Mouse (Mus musculus): ENCODE measurements at regions not wholly inside any gene's neighbourhood (a gene's known extent, or its start where the extent isn't known, plus 50 kb on each side); places are given as distances from the start of the nearest gene placed in this dataset.

DNA sequence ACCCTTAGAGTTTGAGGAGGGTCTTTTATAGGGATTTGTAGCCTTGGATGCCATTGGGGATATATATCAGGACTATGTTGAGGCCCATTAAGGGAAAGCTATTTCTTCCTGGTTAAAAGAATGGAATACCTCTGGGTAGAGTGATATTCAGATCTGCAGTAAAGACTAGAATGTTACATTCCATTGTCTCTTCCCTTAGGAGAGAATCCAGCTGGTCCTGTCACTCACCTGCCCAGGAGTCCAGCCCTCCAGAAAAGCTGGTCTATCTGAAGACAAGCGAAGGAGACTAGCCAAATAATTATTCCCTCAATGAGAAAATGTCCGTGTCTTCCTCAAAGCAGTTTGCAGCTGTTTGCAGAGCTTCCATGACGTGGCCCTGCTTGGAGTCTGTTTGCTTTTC is 308.3 kb downstream of the Cog6 start:
- no peak for DNase-seq (ENCODE audit: low spot score in 2 of 2)

DNA sequence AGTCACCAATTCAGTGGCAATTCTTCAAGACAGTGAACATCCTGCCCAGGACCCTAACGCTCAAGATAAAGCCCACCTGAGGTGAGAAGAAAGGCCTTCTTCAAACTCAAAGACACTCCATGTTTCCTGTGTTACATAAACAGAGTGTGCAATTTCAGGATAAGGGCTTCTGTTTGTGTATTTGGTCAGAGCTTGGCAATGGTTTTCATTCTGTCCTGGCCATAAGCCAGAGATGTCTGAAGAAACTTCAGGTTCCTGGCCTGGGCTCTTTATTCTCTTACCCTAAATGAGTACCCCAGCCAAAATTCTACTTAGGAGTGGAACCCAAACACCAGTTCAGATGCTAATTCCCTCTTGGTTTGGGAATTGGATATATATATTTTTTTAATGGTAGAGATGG is 308.7 kb downstream of the Cog6 start:
- DNase-seq (ENCODE audit: low spot score in 2 of 2) = no peak

DNA sequence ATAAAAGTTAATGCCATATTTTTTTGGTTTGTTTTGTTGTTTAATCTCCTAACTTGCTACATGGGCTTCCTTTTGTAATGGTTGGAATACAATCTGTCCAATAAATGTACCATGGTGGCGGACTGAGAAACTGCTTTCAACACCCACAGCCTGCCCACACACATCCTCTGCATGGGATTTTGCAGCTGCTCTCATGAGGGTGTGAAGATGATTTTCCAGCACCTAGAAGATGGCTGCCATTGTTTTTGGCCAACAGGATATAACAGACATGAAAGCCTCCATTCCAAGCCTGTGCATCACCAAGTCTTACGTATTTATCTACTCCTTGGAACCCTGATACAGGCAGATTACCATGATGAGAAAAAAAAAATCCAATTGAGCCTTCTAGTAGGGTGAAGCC is 310.4 kb downstream of the Cog6 start:
- DNase-seq (ENCODE audit: low spot score in 2 of 2) = peak in 1 of 2 experiments; percentile 28

DNA sequence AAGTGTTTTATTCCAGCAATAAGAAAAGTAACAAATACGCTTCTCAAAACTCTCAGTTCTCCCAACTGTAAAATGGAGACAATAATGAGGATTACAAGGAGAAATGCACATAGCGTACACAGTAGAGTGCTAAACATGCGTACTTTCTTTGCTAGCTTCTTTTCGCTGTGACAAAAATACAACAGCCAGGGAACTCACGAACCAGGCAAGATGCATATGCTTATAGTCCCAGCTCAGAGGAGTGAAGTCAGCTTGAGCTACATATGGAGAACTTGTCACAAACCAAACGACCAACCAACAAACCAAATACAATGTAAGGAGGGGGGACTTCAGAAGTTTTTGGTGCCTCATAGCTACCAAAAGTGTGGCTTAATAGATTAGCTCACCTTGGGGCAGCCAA is 313.3 kb downstream of the Cog6 start:
- DNase-seq (ENCODE audit: low spot score in 2 of 2) = no peak

DNA sequence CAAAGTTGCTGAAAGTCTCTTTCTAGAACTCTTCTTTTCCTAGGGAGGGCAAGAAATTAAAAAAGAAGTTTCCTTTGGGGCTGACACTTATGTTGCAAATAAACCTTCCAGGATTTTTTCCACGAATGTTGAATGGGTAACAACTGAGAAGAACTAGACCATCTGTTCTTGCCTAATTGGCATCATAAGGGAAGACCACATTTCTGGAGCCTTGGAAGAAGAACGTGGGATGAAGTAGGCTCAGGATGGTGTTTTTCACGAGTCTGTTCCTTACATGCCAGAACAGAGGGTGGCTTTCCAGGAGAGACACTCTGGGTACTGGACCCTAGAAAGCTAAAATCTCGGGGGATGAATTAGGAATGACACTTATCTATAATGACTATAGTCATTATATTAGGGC is 314.1 kb downstream of the Cog6 start:
- DNase-seq (ENCODE audit: low spot score in 2 of 2) = peak in 1 of 2 experiments; percentile 42

DNA sequence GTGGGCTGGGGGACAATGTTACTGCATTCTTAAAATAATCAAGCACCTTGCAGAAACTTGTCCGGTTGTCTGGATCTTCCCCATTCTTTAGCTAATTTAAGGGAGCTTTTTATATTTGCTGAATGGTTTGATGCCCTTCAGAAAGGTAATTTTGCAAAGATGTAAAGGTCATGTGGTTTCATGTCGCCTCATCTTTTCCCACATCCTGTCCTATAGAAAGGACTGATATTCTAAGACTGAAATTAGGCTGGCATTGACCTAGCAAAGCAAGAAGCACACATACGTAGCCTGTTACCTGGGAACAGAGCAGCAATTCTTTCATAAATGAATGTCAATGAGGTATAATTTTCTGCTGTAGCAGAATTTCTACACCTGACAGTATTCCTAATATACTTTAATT is 315.4 kb downstream of the Cog6 start:
- no peak for DNase-seq (ENCODE audit: low spot score in 2 of 2)

DNA sequence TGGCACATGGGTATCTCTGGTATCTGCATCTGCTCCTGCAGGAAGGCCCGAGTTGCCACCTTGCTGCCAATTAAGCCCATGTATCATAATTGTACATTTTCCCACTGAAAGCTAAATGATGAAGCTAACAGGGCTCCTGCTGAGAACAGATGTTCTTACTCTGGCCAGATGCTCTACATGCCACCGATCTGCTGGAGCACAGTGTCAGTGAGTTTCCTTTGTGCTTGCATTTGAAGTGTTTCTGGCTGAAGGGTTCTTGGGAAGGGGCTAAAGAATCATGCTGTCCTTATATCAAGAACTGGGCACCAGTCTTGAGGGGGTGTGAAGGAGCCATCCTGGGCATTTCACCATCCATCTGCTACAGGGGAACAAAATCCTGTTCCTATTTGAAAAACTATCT is 323.2 kb downstream of the Cog6 start:
- no peak for DNase-seq (ENCODE audit: low spot score in 2 of 2)

DNA sequence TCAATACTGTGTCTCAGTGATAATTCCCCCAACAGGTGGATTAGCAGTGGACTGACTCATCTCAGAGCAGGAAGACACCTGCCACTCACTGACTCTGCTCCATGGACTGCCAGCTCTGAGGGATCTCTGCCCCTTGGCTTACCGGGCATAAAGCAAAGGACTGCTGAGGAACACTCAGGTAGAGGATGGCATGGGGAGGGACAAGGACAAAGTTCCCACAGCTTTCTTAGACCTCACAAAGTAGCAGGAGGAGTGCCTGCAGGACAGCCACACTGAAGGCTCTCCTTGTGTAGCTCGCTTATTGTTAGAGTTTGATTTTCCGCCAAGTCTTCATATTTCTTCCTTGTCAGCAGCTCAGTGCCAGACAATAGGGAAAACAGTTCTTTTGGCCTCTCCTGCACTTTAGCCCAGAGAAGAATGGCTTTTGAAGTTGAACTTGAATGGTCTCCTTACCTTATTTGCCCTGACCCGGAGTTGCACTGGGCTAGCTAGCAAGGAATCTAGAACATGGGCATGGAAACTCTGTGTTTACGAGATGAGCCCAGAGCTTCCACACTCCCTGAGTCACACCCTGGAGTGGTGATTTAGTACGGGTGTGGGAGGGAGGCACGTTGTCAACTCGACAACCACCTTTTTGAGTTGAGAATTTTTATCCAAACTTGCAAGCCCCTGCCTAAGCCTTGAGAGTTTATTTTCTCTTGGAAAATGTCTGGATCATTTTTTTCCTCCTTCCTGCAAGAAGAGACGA is 331.4 kb downstream of the Cog6 start:
- DNase-seq (ENCODE audit: low spot score in 2 of 2) = peak in 1 of 2 experiments; percentile 26

DNA sequence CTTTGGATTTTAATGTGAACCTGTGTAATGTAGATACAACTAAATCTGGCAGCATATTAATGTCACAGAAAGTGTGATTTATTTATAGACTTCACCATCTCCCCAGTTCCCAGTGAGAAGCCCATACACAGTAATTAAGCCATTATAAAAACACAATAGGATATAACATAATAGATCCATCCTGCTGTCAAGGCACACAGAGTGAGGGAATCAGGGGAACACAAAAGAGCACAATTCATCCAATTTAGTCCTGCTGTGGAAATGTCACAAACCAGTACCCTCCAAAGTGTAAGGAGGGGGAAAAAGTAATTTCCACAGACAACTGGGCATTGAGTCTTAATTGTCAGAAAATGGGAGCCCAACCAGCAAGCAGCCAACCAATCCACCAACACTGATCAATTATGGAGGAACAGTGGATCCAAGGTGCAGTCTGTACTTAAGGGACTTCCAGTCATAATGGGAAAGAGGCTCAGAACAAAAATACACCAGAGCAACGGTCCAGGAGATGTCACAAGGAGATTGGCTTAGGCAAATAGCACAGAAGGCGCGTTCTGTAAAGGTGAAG is 336.1 kb downstream of the Cog6 start:
- no peak for DNase-seq (ENCODE audit: low spot score in 2 of 2)

DNA sequence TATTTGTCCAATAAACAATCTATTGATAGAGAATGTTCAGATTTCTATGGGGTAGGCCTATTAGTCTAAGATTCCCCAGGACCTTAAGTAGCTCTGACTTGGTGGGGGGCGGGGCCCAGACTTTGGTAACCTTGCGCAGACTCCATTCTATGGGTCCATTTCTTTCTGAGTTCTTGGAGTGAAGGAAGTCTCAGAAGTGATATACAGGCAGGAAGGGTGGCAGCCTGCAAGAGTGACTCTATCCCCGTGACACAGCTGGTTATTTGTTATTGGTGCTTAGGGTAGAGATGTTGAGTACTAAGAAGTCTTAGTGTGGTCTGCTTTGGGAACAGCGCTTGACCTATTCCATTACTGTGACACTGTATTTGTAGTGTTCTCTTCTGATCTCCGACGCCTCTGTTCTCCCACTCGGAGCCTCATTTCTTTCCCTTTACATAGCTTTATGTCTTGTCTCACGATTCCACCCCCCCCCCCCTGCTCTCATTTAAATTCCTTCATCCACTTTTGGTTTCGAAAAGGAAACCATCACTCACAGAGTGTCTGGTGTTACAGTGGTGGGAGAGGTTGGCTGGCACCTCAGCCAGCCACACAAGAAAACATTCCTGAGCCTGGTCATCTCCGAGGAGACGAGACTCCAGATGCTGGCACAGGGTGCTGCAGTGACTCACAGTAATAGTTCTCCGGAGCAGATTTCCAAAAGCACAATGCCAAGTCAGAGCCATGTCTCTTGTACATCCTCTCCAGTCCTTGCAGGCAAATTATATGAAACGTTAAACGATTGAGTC is 340.0 kb downstream of the Cog6 start:
- peak in 1 of 2 experiments; percentile 25 for DNase-seq (ENCODE audit: low spot score in 2 of 2)

DNA sequence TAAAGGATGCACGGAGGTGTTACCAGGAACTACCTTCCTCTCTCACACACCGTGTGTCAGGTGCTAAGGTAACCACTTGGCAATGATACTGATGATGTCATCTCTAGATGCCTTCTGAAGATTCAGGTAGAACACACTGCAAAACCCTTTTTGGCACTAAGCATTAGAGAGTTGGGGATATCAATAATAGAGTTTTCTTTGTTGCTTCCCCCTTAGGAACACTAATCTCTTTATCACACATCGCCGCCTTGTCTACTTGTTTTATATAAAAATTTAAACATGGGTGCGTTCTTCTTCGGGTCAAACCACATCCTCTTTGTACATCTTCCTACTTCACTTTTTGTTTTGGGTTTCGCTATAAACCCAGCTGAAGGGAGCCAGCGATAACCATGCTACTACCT is 346.4 kb downstream of the Cog6 start:
- DNase-seq (ENCODE audit: low spot score in 2 of 2) = no peak

DNA sequence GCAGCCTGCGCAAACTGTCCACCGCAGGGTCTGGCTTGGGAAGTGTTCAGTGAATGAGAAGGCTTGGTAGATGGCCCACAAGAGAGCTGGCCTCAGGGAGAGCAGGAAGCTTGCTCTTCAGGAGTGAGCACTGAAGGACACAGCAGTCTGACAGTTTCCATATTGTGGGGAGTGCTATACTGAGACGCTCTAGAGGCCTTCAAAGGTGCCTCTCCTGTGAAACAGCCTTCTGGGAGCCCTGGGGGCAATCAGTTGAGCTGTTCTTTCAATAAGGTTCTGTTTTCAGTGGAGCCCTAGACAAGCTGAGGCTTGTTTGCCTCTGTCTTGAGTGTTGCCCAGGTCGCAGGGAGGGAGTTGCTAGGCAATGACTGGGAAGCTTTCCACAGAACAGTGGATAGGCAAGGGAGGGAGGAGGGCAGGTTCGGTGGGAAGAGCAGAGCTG is 353.9 kb downstream of the Cog6 start:
- DNase-seq (ENCODE audit: low spot score in 2 of 2) = peak in 1 of 2 experiments; percentile 75

DNA sequence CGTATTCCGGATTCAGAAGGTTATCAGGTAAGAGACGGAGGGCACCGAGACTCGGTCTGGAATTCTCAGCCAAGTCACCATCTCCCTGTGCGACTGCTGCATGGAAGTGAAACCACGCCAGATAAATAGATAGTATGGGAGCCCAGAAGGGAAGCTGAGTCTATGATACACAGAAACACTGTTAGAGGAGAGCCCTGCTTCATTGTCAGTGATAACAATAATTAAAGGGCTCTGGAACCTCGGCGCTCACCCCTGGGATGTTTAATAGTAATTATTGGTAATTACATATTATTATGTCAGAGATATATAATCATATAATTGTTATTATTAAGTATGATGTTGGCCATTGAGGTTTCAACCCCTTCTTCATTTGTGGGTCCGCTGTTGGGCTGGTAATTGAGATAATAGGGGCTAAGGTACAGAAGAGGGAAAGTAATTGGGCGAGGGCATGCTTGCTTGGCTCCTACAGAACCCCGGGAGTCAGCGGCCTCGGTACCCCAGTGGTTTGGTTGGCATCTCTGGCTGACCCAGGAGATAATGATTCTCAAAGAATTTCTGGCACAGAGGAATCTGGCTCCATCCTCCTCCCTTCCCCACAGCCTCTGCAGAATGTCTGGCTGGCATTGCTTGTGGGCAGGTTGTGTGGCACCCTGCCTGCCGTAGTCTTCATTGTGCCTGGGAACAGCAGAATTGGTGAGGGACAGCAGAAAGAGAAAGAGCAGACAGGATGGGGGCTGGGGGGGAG is 354.7 kb downstream of the Cog6 start:
- DNase-seq (ENCODE audit: low spot score in 2 of 2) = peak in 1 of 2 experiments; percentile 59

DNA sequence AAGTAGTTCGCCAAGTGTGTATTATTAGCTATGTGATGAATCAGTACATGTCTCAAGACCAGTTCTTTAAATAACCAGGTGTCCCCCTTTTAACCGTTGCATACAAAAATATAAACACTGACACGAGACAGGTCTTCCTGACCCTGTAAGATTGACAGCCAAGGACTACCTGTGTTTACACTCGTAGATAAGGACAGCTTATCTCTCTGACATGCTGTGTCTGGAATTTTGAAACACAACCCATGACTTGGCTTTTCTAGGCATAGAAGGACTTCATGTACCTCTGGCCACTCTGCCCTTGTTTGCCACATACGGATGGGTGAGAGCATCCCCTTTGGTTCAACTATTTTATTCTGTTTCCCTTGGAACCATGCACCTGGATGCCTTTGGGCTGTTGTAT is 364.0 kb downstream of the Cog6 start:
- no peak for DNase-seq (ENCODE audit: low spot score in 2 of 2)

DNA sequence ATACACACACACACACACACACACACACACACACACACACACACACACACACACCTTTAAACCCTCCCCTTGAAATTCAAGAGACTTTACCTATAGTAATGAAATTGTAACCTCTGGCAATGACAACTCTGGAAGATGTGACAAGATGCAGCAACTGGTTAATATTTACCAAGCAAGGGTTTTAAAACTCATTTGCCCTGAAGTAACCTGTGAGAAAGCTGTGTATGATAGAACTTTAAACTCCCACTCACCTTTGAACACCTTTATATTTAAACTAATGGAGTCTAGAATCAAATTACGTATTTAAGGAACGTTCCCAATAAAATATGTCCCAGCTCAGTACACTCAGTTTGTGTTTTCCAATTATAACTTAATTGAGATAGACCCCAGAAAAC is 364.6 kb downstream of the Cog6 start:
- no peak for DNase-seq (ENCODE audit: low spot score in 2 of 2)

DNA sequence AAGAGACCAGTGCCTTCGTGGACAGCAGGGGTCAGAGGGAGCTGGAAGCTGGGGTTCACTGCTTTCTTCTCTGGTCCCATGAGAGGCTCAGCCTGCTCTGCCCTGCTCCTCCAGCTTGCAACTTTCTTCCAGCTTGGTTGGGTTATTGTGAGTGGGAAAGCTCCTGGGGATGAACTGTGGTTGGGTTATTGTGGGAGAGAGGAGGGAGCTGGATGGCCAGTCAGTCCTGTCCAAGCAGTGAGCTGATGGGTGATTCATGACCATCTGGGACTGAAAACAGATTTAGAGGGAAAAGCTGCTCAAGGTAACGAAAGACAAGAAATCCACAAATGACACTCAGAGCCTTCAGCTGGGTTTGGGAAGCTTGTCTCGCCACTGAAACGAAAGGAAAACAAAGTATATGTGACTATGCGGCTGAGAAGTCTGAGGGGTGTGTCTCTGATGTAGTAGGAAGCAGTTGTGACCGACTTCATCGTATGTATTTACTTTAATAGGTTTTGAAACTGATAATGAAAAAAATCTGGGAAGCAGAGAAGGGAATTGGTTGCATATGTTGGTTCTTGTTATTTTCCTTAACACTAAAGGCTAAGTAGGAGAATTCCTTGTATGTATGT is 365.1 kb downstream of the Cog6 start:
- DNase-seq (ENCODE audit: low spot score in 2 of 2) = no peak

DNA sequence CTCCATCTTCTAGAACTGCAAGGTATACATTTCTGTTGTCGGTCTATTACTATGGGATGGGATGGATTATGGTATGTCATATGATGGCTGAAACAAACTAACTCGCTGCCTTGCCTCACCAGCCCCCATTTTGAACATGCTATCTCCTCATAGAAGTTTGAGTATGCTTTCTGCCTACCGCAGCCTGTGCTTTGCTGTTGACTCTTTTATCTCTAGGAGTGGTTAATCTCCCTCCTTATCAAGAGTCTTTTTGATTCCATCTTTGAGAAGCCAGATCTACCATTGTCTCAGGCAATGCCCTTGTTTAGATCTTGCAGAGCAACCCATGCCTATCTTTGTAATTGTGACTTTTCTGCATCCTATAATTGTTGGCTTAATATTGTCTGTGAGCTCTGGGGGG is 367.0 kb downstream of the Cog6 start:
- DNase-seq (ENCODE audit: low spot score in 2 of 2) = no peak

DNA sequence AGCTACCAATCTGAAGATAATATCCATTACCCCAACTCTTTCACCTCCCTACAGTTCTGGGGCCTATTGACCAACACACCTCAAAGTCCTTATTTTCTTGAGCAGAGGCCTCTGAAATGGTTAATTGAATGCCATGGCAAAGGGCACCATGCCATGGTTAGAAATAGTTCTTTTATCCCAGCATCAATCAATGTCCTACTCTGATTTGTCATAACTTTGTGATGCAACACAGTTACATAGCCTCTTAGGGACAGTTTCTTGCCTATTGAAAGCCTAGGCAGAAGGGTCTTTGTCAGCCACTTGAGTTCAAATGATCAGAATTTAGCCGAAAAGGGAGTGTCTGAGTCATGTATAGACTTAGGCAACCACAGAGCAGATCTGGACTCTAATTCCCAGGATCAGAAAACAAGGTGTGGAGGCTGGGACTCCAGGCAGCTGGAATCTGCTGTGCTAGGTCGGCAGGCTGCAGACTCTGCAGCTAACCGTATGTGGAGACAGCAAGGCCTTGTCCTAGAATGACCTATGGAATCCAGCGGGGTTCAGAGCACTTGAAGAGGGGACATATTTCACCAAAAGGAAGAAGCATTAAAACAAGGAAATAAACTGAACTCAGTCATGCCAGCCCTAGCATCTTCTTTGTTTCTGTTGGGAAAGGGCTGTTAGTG is 368.1 kb downstream of the Cog6 start:
- no peak for DNase-seq (ENCODE audit: low spot score in 2 of 2)

DNA sequence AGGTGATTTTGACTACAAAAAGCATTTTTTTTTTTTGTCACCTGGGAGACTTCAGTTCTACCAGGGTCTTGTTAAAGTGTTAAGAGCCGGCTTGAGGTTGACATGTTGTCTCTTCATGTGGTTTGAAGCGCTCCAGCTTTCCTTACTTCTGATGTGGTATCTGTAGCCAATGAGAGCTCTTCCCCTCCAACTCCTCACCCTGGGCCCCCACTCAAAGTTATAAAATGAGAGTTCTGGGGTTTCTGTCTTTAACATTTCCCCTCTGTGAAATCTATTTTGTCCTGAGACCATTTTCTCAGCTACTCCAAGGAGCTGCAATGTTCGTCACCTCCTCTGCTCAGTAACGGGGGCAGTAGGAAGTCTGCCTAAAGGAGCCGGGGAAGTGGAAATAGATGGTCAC is 369.1 kb downstream of the Cog6 start:
- no peak for DNase-seq (ENCODE audit: low spot score in 2 of 2)

DNA sequence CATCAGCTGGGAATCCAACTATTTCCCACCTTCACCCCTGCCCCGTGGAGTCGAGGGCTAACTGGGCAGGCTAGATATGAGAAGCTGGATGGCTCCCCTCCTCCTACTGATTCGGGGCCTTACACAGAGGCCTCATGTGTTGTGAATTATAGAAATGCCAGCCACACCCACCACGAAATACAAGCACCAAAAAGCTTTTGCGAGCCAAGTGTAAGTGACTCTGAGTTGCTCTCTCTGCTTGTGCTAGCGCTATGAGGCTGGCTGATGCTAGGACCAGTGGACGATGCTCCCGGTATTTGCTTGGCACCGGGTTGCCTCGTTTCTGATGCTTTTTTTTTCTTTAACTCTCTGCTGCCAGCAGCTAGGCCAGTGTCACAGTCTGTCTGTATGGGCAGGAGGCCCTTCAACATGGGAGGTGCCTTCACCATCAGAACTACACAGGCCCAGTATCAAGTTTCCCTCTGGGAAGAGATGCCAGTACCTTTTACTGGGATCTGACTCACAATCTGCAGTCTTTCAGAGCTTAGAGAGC is 369.8 kb downstream of the Cog6 start:
- DNase-seq (ENCODE audit: low spot score in 2 of 2) = no peak
